14 mouse cellular contexts compared by ENCODE assay signal in genomic region chr11:71752626-71753025, GRCm38 (mm10). TPM values are rescaled to one million over a fixed set of nuclear protein-coding genes. Genes with fewer than 3 reads are reported as not detected.
DNase-seq lines count a peak whose midpoint lies in the region; ATAC-seq lines count a peak whose summit lies in the region.
"Had no signal": no experiment of that assay in that cellular context is flagged by ENCODE, and none has a peak within 500 bp of the region (broad histone marks: within the 10 kb centered on the region; RNA-seq: fewer than 3 reads in every experiment).

No protein-coding gene starts in this region.

- no peak for ATAC-seq in forebrain, embryonic 16.5 days
- ATAC-seq in midbrain, embryonic 14.5 days (ENCODE audit: low FRiP score, low TSS enrichment), result no peak
- no peak for ATAC-seq in frontal cortex, adult (ENCODE audit: low TSS enrichment)
- ATAC-seq: activated CD4-positive, CD25-positive, alpha-beta regulatory T cell, adult 4 months had no signal

- 72% methylated on average over 3 of the region's 3 CpGs for WGBS in forebrain, embryonic 16.5 days
- 33% methylated on average over 3 of the region's 3 CpGs for WGBS in midbrain, embryonic 14.5 days

- no peaks in the 10 kb centered on the region for H3K9me3 ChIP-seq in forebrain, embryonic 16.5 days (ENCODE audit: control insufficient read depth, low read length)
- H3K9me3 ChIP-seq in midbrain, embryonic 14.5 days (ENCODE audit: control insufficient read depth, low read length), result no peaks in the 10 kb centered on the region

- peak overlapping the region; percentile 87 for H3K4me3 ChIP-seq in forebrain, embryonic 16.5 days (replicated peaks; ENCODE audit: low read length)
- H3K4me3 ChIP-seq in midbrain, embryonic 14.5 days (replicated peaks; ENCODE audit: low read depth, low read length), result peak overlapping the region; percentile 93

- no peak overlapping the region for H3K9ac ChIP-seq in forebrain, embryonic 16.5 days (replicated peaks; ENCODE audit: low read depth, low read length)
- peak overlapping the region; percentile 84; the same call in 1 of the 2 replicates for H3K9ac ChIP-seq in midbrain, embryonic 14.5 days (replicated peaks; ENCODE audit: low read length)
- H3K9ac ChIP-seq: lung, embryonic 14.5 days had no signal

- H3K36me3 ChIP-seq in forebrain, embryonic 16.5 days (ENCODE audit: control insufficient read depth, insufficient read depth), result no peaks in the 10 kb centered on the region
- H3K36me3 ChIP-seq in midbrain, embryonic 14.5 days (ENCODE audit: control insufficient read depth, insufficient read depth, low read length), result no peaks in the 10 kb centered on the region

- no peaks in the 10 kb centered on the region for H3K27me3 ChIP-seq in forebrain, embryonic 16.5 days (replicated peaks; ENCODE audit: control insufficient read depth, insufficient read depth, low read length)
- H3K27me3 ChIP-seq in midbrain, embryonic 14.5 days (ENCODE audit: control insufficient read depth, insufficient read depth, low read length), result no peaks in the 10 kb centered on the region

- intact Hi-C loops in gastrocnemius, postnatal 36 days (cut with DNase I), result no loop called here

- H3K4me1 ChIP-seq in forebrain, embryonic 16.5 days (replicated peaks; ENCODE audit: control insufficient read depth, insufficient read depth, low read length), result peaks cover 47% of the 10 kb centered on the region
- H3K4me1 ChIP-seq in midbrain, embryonic 14.5 days (ENCODE audit: control insufficient read depth, insufficient read depth, low read length), result peaks cover 58% of the 10 kb centered on the region

- peak overlapping the region; percentile 86 for H3K4me2 ChIP-seq in forebrain, embryonic 16.5 days (ENCODE audit: low read length)
- peak overlapping the region; percentile 78 for H3K4me2 ChIP-seq in midbrain, embryonic 14.5 days (ENCODE audit: low read length)
- H3K4me2 ChIP-seq: lung, embryonic 14.5 days had no signal

- H3K27ac ChIP-seq in forebrain, embryonic 16.5 days (ENCODE audit: low read length), result no peak overlapping the region
- no peak overlapping the region for H3K27ac ChIP-seq in midbrain, embryonic 14.5 days (replicated peaks; ENCODE audit: low read depth, low read length)
- H3K27ac ChIP-seq: stomach, postnatal 0 days had no signal

- peak; percentile 44 for DNase-seq in cerebellum, adult 11 months
- DNase-seq in cerebellum, postnatal 4 days (ENCODE audit: low spot score in 2 of 2), result no peak
- DNase-seq in cerebellum, adult 9-10 months, result peak; percentile 76
- DNase-seq in midbrain, embryonic 14.5 days, result peak; percentile 53
- no peak for DNase-seq in gastrocnemius, postnatal 36 days
- DNase-seq in adrenal gland, adult (ENCODE audit: inconsistent age in 2 of 2, low spot score in 1 of 2), result no peak
- DNase-seq: heart, adult 11 months; kidney, postnatal 36 days; lung, embryonic 14.5 days; right cerebral cortex, postnatal 14 days had no signal

RNA-seq across cellular contexts. Expression of gene Wscd1, which starts 2.9 kb away (rescaled TPM):
- polyA plus RNA-seq in forebrain, embryonic 16.5 days (2015; fragmentation: Nextera tagmentation; extraction: Ambion mirVana), result 52.7 and 59.4 TPM in 2 replicates
- 62.7 and 67.1 TPM in 2 replicates for polyA plus RNA-seq in midbrain, embryonic 14.5 days (2014; fragmentation: Nextera tagmentation; extraction: Ambion mirVana)
- total RNA-seq in gastrocnemius, postnatal 36 days (2021), result 1 to 10 TPM; 2.8 to 3.6 TPM
- polyA plus RNA-seq: activated CD4-positive, CD25-positive, alpha-beta regulatory T cell, adult 4 months had no signal

Comparison
In these comparisons a context has a peak if more than half of its experiments do, and no peak if none do; other contexts are left out.
1. DNase-seq: peak in cerebellum, adult 11 months (single experiment), cerebellum, adult 9-10 months (single experiment) and midbrain, embryonic 14.5 days (single experiment); none in cerebellum, postnatal 4 days (0 of 2), gastrocnemius, postnatal 36 days (0 of 2) and adrenal gland, adult (0 of 2).